Comparison of ENCODE assay signal across 15 mouse cellular contexts in the genomic region with DNA sequence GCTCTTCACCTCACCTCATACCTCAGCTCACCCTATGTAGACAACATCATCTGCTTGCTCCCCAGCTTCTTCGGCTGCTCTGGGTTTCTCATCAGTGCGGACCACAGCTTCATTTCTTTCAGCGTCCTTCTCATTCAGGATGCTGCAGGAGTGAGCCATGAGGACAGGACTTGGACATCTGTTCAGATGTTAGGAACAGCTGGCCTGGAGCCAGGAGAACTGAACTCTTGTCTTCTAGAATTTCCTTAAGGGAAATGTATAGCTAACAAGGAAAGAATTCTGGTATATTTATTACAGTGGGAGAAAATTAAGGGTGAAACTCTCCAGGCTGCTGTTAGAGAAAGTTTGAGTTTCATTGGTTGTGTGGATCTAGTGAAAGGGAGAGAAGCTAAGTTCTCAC.
"Had no signal": no experiment of that assay in that cellular context is flagged by ENCODE, and none has a peak within 500 bp of the region (broad histone marks: within the 10 kb centered on the region; RNA-seq: fewer than 3 reads in every experiment).

No protein-coding gene starts in this region.

- H3K9me3 ChIP-seq: limb, embryonic 15.5 days; lung, embryonic 15.5 days had no signal

- ATAC-seq: intestine, postnatal 0 days; liver, postnatal 0 days had no signal

- DNase-seq: kidney, adult 2 months; layer of hippocampus, adult 9-11 months; liver, postnatal 0 days; lung, postnatal 14 days; lung, postnatal 4 days; midbrain, embryonic 14.5 days; thymus, adult 18-20 months; thymus, postnatal 36 days had no signal

- H3K27ac ChIP-seq: layer of hippocampus, adult 2 months; limb, embryonic 15.5 days; liver, embryonic 14.5 days; lung, embryonic 15.5 days had no signal

- H3K9ac ChIP-seq: limb, embryonic 15.5 days; liver, embryonic 14.5 days; liver, postnatal 0 days; lung, embryonic 15.5 days had no signal

- H3K4me2 ChIP-seq: limb, embryonic 15.5 days; liver, embryonic 11.5 days; lung, embryonic 15.5 days; midbrain, embryonic 11.5 days had no signal

- H3K36me3 ChIP-seq: limb, embryonic 15.5 days; lung, embryonic 15.5 days had no signal

- H3K4me3 ChIP-seq: layer of hippocampus, adult 2 months; limb, embryonic 15.5 days; lung, embryonic 15.5 days had no signal

- H3K4me1 ChIP-seq: limb, embryonic 15.5 days; lung, embryonic 15.5 days had no signal

- H3K27me3 ChIP-seq: limb, embryonic 15.5 days; lung, embryonic 15.5 days had no signal
